Mouse (Mus musculus) brain, embryonic 18.5 days (tissue): ENCODE measurements around the gene Lgals4.

Experiments
- DNase-seq: peaks from one replicate; pipeline ENCODE4 v3.0.0-alpha.2; 2012; ENCODE audit warnings: low read depth, low spot score

The Lgals4 gene

GRCm38 (mm10) chr7:28808221-28808941 is 25.3 kb upstream of the Lgals4 start, which contains the start of gene Hnrnpl:
Hnrnpl (plus strand) TSS chr7:28808541.
- DNase-seq = no peak

GRCm38 (mm10) chr7:28808957-28809393 is 24.7 kb upstream of the Lgals4 start:
- peak; percentile 81 for DNase-seq

DNA sequence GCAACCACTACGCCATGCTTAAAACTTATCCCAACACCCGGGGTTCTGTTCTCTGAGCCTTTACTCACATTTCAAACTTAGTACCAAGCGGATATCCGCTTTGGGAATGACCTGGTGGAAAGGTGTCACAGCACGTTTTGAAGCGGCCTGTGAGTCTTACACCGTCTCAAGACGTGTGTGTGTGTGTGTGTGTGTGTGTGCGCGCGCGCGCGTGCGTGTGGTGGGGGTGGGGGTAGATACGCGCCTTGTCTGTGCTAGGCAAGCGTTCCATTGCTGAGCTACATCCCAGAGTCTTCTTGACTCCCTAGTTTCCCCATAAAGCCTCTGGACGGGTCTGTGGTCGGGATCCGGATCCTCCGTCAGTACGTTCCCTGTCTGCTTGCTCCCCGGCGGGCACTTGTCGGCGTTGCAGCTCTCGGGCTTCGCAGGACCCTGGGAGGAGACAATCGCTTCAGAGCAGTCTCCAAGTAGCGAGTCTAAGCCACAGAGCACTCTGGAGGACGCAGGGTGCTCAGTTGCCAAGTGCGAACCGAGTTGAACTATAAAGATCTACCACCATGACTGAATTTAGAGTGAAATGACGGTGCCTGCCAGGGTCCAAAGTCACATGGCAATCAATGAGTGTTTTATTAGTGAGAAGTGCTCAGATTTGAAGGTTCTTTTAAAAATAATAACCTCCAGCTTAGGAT is 24.1 kb upstream of the Lgals4 start:
- no peak for DNase-seq

DNA sequence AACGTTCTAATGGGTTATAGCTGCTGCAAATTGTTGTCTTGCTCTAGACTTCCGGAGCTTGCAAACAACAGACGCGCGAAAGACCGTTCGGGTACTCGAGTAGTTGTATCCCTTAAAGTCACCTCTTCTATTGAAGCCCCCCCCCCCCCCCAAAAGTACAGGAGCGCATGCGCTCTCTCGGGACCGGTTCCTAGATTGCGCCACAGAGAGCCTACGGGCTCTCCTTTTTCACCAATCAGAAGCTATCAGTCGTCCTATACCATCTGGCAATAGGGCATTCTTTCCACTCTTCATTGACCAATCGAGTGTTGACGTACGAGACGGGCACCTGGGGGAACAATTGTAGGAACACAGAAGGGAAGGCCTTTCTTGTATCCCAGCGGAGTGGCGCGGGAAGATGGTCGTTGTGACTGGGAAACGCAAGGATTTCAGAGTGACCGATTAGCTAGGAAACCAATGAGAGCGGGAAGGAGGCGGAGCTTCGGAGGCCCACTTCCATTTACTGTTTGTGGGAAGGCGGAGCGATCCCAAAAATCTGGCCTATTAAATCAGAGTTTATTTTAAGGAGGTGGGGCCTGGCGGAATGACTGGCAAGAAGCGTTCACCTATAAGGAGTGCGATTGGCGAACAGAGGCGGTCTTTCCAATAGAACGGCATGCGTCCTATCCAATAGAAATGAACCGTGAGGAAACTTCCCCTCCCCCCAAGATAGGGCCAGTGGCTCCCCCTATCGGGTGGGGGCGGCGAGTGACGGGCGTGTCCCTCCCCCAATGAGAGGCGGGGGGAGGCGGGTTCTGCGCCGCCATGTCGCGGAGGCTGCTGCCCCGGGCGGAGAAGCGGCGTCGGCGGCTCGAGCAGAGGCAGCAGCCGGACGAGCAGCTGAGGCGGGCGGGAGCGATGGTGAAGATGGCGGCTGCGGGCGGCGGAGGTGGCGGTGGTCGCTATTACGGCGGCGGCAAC is 23.3 kb upstream of the Lgals4 start:
- DNase-seq = peak; percentile 100

- peak; percentile 88 for DNase-seq
Observed at GRCm38 (mm10) chr7:28811228-28811627, 22.4 kb upstream of the Lgals4 start.

GRCm38 (mm10) chr7:28811640-28812275 is 21.9 kb upstream of the Lgals4 start:
- DNase-seq = no peak

DNA sequence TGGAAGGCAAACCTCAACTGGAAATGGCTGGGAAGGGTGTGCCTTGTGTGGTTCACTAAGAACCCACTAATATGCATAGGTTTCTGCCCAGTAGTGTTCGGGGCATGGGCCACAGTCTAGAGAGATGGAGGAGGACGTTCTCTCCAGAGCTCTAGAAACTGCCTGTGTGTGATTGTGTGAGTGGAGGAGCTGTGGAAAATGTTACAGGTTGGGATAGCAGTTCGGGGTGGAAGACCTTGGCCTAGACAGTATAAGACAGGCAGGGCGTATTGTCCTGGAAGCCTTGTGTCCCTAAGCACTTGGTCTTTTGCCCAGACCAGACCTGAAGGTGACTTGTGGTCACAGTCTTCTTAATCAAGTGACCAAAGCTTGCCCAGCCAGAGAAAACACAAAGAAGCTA is 21.2 kb upstream of the Lgals4 start:
- DNase-seq = no peak

- DNase-seq = no peak
Observed at GRCm38 (mm10) chr7:28812949-28813348, 20.7 kb upstream of the Lgals4 start.

DNA sequence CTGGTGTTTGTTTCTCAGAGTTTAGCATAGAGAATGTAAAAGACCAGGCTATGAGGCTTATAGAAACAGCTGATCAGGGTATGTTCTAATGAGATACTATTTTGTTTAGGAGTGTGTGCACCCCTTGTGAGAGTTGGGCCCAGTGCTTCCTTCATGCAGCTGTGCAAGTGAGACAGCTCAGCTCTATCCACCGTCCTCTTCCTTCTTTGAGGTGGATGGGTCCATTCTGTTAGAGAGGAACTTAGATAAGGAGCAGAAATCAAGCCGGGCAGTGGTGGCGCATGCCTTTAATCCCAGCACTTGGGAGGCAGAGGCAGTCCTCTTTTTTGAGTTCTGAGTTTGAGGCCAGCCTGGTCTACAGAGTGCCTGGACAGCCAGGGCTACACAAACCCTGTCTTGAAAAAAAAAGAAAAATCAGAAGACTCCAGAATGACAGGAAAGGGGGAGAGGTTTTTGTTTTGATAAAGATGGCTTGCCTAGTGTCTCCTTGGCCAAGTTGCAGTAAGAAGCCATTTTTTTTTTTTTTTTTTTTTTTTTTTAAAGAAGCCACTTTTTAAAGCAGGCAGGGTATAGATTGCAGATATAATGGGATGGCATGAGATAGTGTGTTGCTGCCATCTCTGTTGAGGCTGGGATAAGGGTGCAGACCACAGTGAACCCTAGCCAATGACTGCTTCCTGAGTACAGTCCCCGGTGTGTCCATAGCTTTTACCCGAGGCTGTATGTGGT is 19.2 kb upstream of the Lgals4 start:
- no peak for DNase-seq

- DNase-seq = no peak
Observed at GRCm38 (mm10) chr7:28815230-28815629, 18.4 kb upstream of the Lgals4 start.

- no peak for DNase-seq
Observed at GRCm38 (mm10) chr7:28816201-28816600, 17.5 kb upstream of the Lgals4 start.

DNA sequence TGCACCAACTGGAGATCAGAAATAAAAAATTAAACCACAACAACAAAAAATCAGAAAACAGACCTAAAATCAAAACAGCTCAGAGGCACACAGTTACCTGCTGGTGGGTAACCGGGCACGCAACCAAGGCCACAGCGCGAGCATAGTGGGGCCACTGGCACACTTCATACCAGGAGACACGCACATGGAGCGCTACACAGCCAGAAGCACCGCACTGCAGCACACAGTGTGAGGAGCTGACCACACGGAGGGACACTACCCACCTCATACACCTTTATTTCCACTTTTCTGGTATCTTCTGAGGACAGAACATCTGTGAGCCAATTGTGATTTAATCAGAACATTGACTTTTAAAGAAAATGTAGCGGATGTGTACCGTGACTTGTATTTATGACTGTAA is 16.7 kb upstream of the Lgals4 start:
- DNase-seq = no peak

GRCm38 (mm10) chr7:28817524-28817923 is 16.1 kb upstream of the Lgals4 start:
- no peak for DNase-seq

- DNase-seq = no peak
Observed at GRCm38 (mm10) chr7:28817957-28818356, 15.7 kb upstream of the Lgals4 start.

DNA sequence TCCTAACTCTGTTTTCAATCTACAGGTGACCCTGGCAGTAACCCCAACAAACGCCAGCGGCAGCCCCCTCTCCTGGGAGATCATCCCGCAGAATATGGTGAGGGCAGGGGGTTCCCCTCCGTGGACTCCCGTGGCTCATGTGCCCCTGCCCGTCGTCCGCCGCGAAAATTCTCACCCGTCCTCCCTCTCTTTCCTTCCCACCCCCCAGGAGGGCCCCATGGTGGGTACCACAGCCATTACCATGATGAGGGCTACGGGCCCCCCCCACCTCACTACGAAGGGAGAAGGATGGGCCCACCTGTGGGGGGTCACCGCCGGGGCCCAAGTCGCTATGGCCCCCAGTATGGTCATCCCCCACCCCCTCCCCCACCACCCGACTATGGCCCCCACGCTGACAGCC is 15.2 kb upstream of the Lgals4 start:
- DNase-seq = no peak

GRCm38 (mm10) chr7:28818861-28819452 is 14.7 kb upstream of the Lgals4 start:
- no peak for DNase-seq

DNA sequence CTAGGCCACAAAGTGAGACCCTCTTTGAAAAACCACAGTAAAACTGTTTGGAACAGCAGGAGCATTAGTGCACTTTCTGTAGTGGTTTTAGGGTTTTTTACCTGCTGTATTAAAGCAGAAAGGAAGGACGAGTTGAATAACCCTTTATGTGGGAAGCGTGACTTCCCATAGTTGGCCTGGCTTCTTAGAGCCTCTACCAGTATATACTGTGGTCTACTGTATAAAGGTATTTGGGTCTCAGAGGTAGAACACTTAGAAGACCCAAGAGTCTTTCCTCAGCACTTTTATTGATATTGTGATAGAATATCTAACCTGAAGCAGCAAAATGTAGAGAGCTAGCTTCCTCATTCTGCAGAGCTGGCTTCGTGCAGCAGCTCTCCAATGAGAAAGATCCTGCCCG is 14.1 kb upstream of the Lgals4 start:
- DNase-seq = no peak

GRCm38 (mm10) chr7:28820358-28821260 is 13.0 kb upstream of the Lgals4 start:
- no peak for DNase-seq

DNA sequence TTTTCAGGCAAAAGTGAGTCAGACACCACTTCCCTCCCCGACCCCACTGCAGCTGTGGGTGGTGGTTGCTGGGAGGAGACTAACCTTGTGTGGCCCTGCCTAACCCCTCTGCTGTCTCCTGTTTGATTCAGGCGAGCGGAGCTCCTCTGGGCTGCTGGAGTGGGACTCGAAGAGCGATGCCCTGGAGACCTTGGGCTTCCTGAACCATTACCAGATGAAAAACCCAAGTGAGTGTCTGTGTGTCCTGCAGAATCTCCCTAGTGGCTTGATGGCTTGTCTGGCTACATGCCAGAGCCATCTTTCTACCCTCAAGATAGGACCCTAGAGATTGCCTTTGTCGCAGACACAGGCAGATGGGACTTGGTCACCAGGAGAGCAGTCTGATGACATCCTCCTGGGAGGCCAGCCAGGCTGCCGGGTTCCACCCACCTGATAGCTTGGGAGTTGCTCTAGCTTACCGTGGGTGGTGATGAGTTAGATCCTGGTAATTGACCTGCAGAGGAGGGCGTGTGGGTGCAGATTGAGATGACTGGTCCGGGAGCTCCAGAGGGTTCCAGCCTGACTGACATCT is 12.3 kb upstream of the Lgals4 start:
- no peak for DNase-seq
